Mouse (Mus musculus) cerebellum, adult 18-20 months (tissue): ENCODE measurements around the gene Pycard.
A peak's percentile ranks its signal among the peaks of the same experiment; 100 is the strongest.
"Not testable (repeated sequence)": the region's sequence is repeated elsewhere in the genome, so short reads cannot be mapped to it uniquely, and the experiment has no call there.

Experiments used
- DNase-seq, 2 experiments: peaks; one replicate each; pipeline ENCODE4 v3.0.0; 2021

Pycard gene

GRCm38 (mm10) chr7:128003098-128003497 is 9.4 kb upstream of the Pycard start:
- no peak for DNase-seq

- no peak for DNase-seq
Measured at GRCm38 (mm10) chr7:128000068-128000950, 6.6 kb upstream of the Pycard start.

GRCm38 (mm10) chr7:127999436-127999835 is 5.8 kb upstream of the Pycard start:
- no peak for DNase-seq

GRCm38 (mm10) chr7:127992488-127993340 is 953 bp downstream of the Pycard start:
- no peak for DNase-seq

GRCm38 (mm10) chr7:127991643-127992487 is 1.8 kb downstream of the Pycard start:
- DNase-seq, result peak; percentile 77 to 80

GRCm38 (mm10) chr7:127988904-127989303 is 4.8 kb downstream of the Pycard start:
- no peak for DNase-seq

- DNase-seq, result no peak
Measured at GRCm38 (mm10) chr7:127980606-127981005, 13.1 kb downstream of the Pycard start.

GRCm38 (mm10) chr7:127978856-127979255 is 14.8 kb downstream of the Pycard start:
- no peak for DNase-seq

GRCm38 (mm10) chr7:127974413-127974930 is 19.2 kb downstream of the Pycard start:
- no peak for DNase-seq

- peak; percentile 61 to 75 for DNase-seq
Measured at GRCm38 (mm10) chr7:127967922-127968828, 25.5 kb downstream of the Pycard start.

- peak; percentile 92 to 98 for DNase-seq
Measured at GRCm38 (mm10) chr7:127967004-127967921, 26.4 kb downstream of the Pycard start, which contains the start of gene Fus. TSS of gene Fus (plus strand) at chr7:127967457.

- DNase-seq, result peak in 1 of 2 experiments; percentile 30
Measured at GRCm38 (mm10) chr7:127966371-127966918, 27.2 kb downstream of the Pycard start.

- DNase-seq, result no peak
Measured at GRCm38 (mm10) chr7:127959364-127959763, 34.3 kb downstream of the Pycard start.

GRCm38 (mm10) chr7:127952864-127953581 is 40.6 kb downstream of the Pycard start:
- no peak for DNase-seq

- no peak for DNase-seq
Measured at GRCm38 (mm10) chr7:127946470-127947023, 47.1 kb downstream of the Pycard start, which contains the start of gene Prss36. TSS of gene Prss36 (minus strand) at chr7:127946725.

- no peak for DNase-seq
Measured at GRCm38 (mm10) chr7:127944614-127945013, 49.1 kb downstream of the Pycard start.

GRCm38 (mm10) chr7:127942097-127942496 is 51.6 kb downstream of the Pycard start:
- not testable (repeated sequence) for DNase-seq
